10 mouse cellular contexts compared by ENCODE assay signal in the genomic region with DNA sequence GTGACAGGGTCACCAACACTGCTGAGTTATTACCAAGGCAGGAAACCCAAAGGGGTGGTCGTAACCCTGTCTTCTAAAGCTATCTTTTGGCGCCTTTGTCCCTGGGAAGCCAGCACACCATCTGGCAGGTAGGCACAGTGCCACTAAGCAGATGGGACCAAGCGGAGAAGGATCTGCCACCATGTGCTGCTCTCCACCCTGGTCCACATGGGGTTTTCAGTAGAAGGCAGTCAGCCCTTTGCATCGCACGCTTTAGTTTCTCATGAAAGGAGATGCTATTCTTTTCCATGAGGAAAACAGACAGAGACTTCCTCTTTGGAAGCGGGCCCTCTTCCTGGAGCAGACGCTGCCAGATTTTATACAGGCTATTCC.
DNase-seq lines count a peak whose midpoint lies in the region; ATAC-seq and TF ChIP-seq lines count a peak whose summit lies in the region.
"Had no signal": no experiment of that assay in that cellular context is flagged by ENCODE, and none has a peak within 500 bp of the region (broad histone marks: within the 10 kb centered on the region; RNA-seq: fewer than 3 reads in every experiment).

No protein-coding gene starts in this region.

- ATAC-seq in hindbrain, embryonic 11.5 days (ENCODE audit: low FRiP score), result no peak
- ATAC-seq in intestine, postnatal 0 days, result no peak
- no peak for ATAC-seq in megakaryocyte-erythroid progenitor cell, adult 5-6 weeks (replicated peaks; ENCODE audit: low FRiP score, low TSS enrichment, poor library complexity, severe bottlenecking)

- H3K9me3 ChIP-seq in hindbrain, embryonic 11.5 days (ENCODE audit: control insufficient read depth, low read length), result no peaks in the 10 kb centered on the region
- H3K9me3 ChIP-seq in intestine, postnatal 0 days (ENCODE audit: control insufficient read depth), result no peaks in the 10 kb centered on the region
- H3K9me3 ChIP-seq: lung, embryonic 15.5 days; stomach, embryonic 15.5 days had no signal

- H3K36me3 ChIP-seq in hindbrain, embryonic 11.5 days (ENCODE audit: control insufficient read depth, insufficient read depth, low read length), result no peaks in the 10 kb centered on the region
- no peaks in the 10 kb centered on the region for H3K36me3 ChIP-seq in intestine, postnatal 0 days (ENCODE audit: control insufficient read depth, insufficient read depth)
- H3K36me3 ChIP-seq: lung, embryonic 15.5 days; stomach, embryonic 15.5 days had no signal

- DNase-seq in heart, adult 11 months, result peak; percentile 94
- DNase-seq in heart, postnatal 25 days (ENCODE audit: low spot score), result no peak
- DNase-seq in cerebellum, adult 18-20 months, result peak; percentile 91 to 96
- peak; percentile 9 for DNase-seq in hindbrain, embryonic 11.5 days (ENCODE audit: low spot score)
- DNase-seq in left cerebral cortex, postnatal 36 days (ENCODE audit: low spot score in 2 of 2), result peak; percentile 14
- no peak for DNase-seq in adrenal gland, postnatal 4 days (ENCODE audit: low spot score in 2 of 2)

- H3K27ac ChIP-seq in hindbrain, embryonic 11.5 days (ENCODE audit: low read depth, low read length), result no peak overlapping the region
- no peak overlapping the region for H3K27ac ChIP-seq in intestine, postnatal 0 days (ENCODE audit: low read depth, low read length)
- H3K27ac ChIP-seq: lung, embryonic 15.5 days; stomach, embryonic 15.5 days had no signal

- no peaks in the 10 kb centered on the region for H3K4me1 ChIP-seq in hindbrain, embryonic 11.5 days (replicated peaks; ENCODE audit: control insufficient read depth, insufficient read depth, low read length)
- H3K4me1 ChIP-seq in intestine, postnatal 0 days (replicated peaks; ENCODE audit: control insufficient read depth, insufficient read depth, low read length), result no peaks in the 10 kb centered on the region
- H3K4me1 ChIP-seq: lung, embryonic 15.5 days; stomach, embryonic 15.5 days had no signal

- H3K4me3 ChIP-seq in hindbrain, embryonic 11.5 days (ENCODE audit: low read depth, low read length), result no peak overlapping the region
- no peak overlapping the region for H3K4me3 ChIP-seq in intestine, postnatal 0 days (ENCODE audit: low read depth, low read length)
- H3K4me3 ChIP-seq: lung, embryonic 15.5 days; stomach, embryonic 15.5 days had no signal

- TF ChIP-seq CTCF in intestine, postnatal 0 days (IDR thresholded peaks at IDR 0.05; ENCODE audit: low read depth), result no peak

- H3K4me2 ChIP-seq in hindbrain, embryonic 11.5 days (replicated peaks; ENCODE audit: low read depth, low read length), result no peak overlapping the region
- H3K4me2 ChIP-seq in intestine, postnatal 0 days (replicated peaks; ENCODE audit: low read depth), result no peak overlapping the region
- H3K4me2 ChIP-seq: lung, embryonic 15.5 days; stomach, embryonic 15.5 days had no signal

- intact Hi-C loops in heart, postnatal 25 days (cut with DNase I), result no loop called here
- intact Hi-C loops in left cerebral cortex, postnatal 36 days (cut with DNase I), result no loop called here

- no peak overlapping the region for H3K9ac ChIP-seq in hindbrain, embryonic 11.5 days (ENCODE audit: low read depth, low read length)
- no peak overlapping the region for H3K9ac ChIP-seq in intestine, postnatal 0 days (ENCODE audit: low read depth, low read length)
- H3K9ac ChIP-seq: lung, embryonic 15.5 days; stomach, embryonic 15.5 days had no signal

- H3K27me3 ChIP-seq in hindbrain, embryonic 11.5 days (ENCODE audit: control insufficient read depth, insufficient read depth, low read length), result no peaks in the 10 kb centered on the region
- no peaks in the 10 kb centered on the region for H3K27me3 ChIP-seq in intestine, postnatal 0 days (replicated peaks; ENCODE audit: control insufficient read depth, insufficient read depth, low read length)
- H3K27me3 ChIP-seq: lung, embryonic 15.5 days; stomach, embryonic 15.5 days had no signal

- WGBS in hindbrain, embryonic 11.5 days, result 80% methylated on average over 7 of the region's 7 CpGs
- 75% methylated on average over 7 of the region's 7 CpGs for WGBS in intestine, postnatal 0 days

Comparison
In these comparisons a context has a peak if more than half of its experiments do, and no peak if none do; other contexts are left out.
1. DNase-seq: peak in heart, adult 11 months (single experiment), cerebellum, adult 18-20 months (2 of 2), hindbrain, embryonic 11.5 days (single experiment) and left cerebral cortex, postnatal 36 days (2 of 2); none in heart, postnatal 25 days (single experiment) and adrenal gland, postnatal 4 days (0 of 2).